Mouse (Mus musculus): ENCODE measurements at regions not wholly inside any gene's neighbourhood (a gene's known extent, or its start where the extent isn't known, plus 50 kb on each side); places are given as distances from the start of the nearest gene placed in this dataset.
A peak's percentile ranks its signal among the peaks of the same experiment; 100 is the strongest.

GRCm38 (mm10) chr1:151263372-151263771 lies 53.4 kb downstream of the Gm47996 start:
- no peak for TF ChIP-seq POLR2A (IDR thresholded peaks at IDR 0.05; ENCODE audit: borderline replicate concordance, extremely low read depth, insufficient read depth, insufficient read length, poor library complexity, severe bottlenecking)
- TF ChIP-seq CTCF (IDR thresholded peaks at IDR 0.05; ENCODE audit: borderline replicate concordance, extremely low read depth, insufficient read depth, insufficient read length), result no peak
- DNase-seq (ENCODE audit: low read depth), result no peak

DNA sequence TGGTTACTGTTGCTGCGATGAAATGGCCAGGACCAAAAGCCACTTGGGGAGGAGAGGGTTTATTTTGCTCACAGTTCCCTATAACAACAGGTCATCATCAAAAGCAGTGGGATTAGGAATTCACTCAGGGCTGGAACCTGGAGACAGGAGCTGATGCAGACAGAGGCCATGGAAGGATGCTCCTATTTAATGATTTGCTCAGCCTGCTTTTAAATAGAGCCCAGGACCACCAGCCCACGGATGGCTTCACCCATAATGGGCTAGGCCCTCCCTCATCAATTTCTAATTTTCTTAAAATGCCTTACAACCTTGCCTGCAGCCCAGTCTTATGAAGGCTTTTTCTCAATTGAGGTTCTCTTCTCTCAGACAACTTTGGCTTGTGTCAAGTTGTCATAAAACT lies 53.9 kb downstream of the Gm47996 start:
- no peak for TF ChIP-seq POLR2A (IDR thresholded peaks at IDR 0.05; ENCODE audit: borderline replicate concordance, extremely low read depth, insufficient read depth, insufficient read length, poor library complexity, severe bottlenecking)
- no peak for TF ChIP-seq CTCF (IDR thresholded peaks at IDR 0.05; ENCODE audit: borderline replicate concordance, extremely low read depth, insufficient read depth, insufficient read length)
- DNase-seq (ENCODE audit: low read depth), result no peak

- no peak for DNase-seq (ENCODE audit: low read depth)
Observed at GRCm38 (mm10) chr1:151264789-151265188, 54.9 kb downstream of the Gm47996 start.

DNA sequence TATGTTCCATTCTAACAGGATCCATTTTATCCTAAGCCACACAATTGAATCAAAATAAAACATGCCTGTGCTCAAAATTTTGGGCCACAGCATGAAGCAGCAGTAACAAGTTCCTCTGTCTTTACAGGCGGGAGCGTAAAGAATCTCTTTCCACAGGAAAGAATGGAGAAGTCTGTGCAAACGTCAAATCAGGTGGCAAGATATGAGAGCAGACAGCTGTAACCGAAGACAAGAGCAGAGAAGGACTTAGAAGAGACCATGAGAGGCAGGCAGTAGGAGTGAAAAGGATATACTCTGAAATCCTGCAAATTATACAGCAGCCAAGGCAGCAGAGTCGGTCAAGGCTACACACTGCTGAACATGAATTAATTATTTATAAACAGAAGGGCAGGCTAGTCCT lies 55.7 kb downstream of the Gm47996 start:
- DNase-seq (ENCODE audit: low read depth), result no peak
- no peak for TF ChIP-seq POLR2A (IDR thresholded peaks at IDR 0.05; ENCODE audit: borderline replicate concordance, extremely low read depth, insufficient read depth, insufficient read length, poor library complexity, severe bottlenecking)
- TF ChIP-seq CTCF (IDR thresholded peaks at IDR 0.05; ENCODE audit: borderline replicate concordance, extremely low read depth, insufficient read depth, insufficient read length), result no peak

More at GRCm38 (mm10) chr1:151264789-151265188, 54.9 kb downstream of the Gm47996 start:
- no peak for TF ChIP-seq POLR2A (IDR thresholded peaks at IDR 0.05; ENCODE audit: borderline replicate concordance, extremely low read depth, insufficient read depth, insufficient read length, poor library complexity, severe bottlenecking)
- no peak for TF ChIP-seq CTCF (IDR thresholded peaks at IDR 0.05; ENCODE audit: borderline replicate concordance, extremely low read depth, insufficient read depth, insufficient read length)

- TF ChIP-seq CTCF (IDR thresholded peaks at IDR 0.05; ENCODE audit: borderline replicate concordance, extremely low read depth, insufficient read depth, insufficient read length), result no peak
- TF ChIP-seq POLR2A (IDR thresholded peaks at IDR 0.05; ENCODE audit: borderline replicate concordance, extremely low read depth, insufficient read depth, insufficient read length, poor library complexity, severe bottlenecking), result no peak
- no peak for DNase-seq (ENCODE audit: low read depth)
Observed at GRCm38 (mm10) chr1:151266703-151267102, 56.8 kb downstream of the Gm47996 start.

GRCm38 (mm10) chr1:151270691-151271090 lies 60.8 kb downstream of the Gm47996 start:
- DNase-seq (ENCODE audit: low read depth), result no peak

GRCm38 (mm10) chr1:151274306-151274705 lies 64.4 kb downstream of the Gm47996 start:
- no peak for TF ChIP-seq CTCF (IDR thresholded peaks at IDR 0.05; ENCODE audit: borderline replicate concordance, extremely low read depth, insufficient read depth, insufficient read length)
- no peak for TF ChIP-seq POLR2A (IDR thresholded peaks at IDR 0.05; ENCODE audit: borderline replicate concordance, extremely low read depth, insufficient read depth, insufficient read length, poor library complexity, severe bottlenecking)

More at GRCm38 (mm10) chr1:151270691-151271090, 60.8 kb downstream of the Gm47996 start:
- TF ChIP-seq POLR2A (IDR thresholded peaks at IDR 0.05; ENCODE audit: borderline replicate concordance, extremely low read depth, insufficient read depth, insufficient read length, poor library complexity, severe bottlenecking), result no peak
- TF ChIP-seq CTCF (IDR thresholded peaks at IDR 0.05; ENCODE audit: borderline replicate concordance, extremely low read depth, insufficient read depth, insufficient read length), result no peak

DNA sequence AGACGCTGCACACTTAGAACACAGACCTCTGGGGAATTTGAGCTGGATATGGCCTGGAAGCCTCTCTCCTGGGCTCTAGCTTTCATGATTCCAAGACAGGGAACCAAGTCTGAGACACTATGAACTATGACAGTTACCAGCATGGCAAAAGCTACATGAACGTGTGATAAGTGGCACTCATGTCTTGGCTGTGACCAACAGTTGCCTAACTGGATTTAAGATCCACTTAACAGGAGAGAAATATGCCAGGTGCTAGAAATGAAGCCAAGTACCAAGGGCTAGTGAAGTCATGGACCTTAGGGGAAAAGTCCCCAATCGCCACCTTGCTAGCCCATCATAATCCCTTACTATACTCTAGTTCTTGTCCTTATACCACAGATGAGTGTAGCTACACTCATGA lies 65.7 kb downstream of the Gm47996 start:
- TF ChIP-seq CTCF (IDR thresholded peaks at IDR 0.05; ENCODE audit: borderline replicate concordance, extremely low read depth, insufficient read depth, insufficient read length), result no peak
- no peak for TF ChIP-seq POLR2A (IDR thresholded peaks at IDR 0.05; ENCODE audit: borderline replicate concordance, extremely low read depth, insufficient read depth, insufficient read length, poor library complexity, severe bottlenecking)
- DNase-seq (ENCODE audit: low read depth), result no peak

More at GRCm38 (mm10) chr1:151274306-151274705, 64.4 kb downstream of the Gm47996 start:
- DNase-seq (ENCODE audit: low read depth), result no peak

- no peak for DNase-seq (ENCODE audit: low read depth)
- TF ChIP-seq CTCF (IDR thresholded peaks at IDR 0.05; ENCODE audit: borderline replicate concordance, extremely low read depth, insufficient read depth, insufficient read length) (no peak), POLR2A (IDR thresholded peaks at IDR 0.05; ENCODE audit: borderline replicate concordance, extremely low read depth, insufficient read depth, insufficient read length, poor library complexity, severe bottlenecking) (no peak)
Observed at GRCm38 (mm10) chr1:151279955-151280354, 64.3 kb upstream of the Ivns1abp start.

- no peak for DNase-seq (ENCODE audit: low read depth)
- TF ChIP-seq CTCF (IDR thresholded peaks at IDR 0.05; ENCODE audit: borderline replicate concordance, extremely low read depth, insufficient read depth, insufficient read length) (no peak), POLR2A (IDR thresholded peaks at IDR 0.05; ENCODE audit: borderline replicate concordance, extremely low read depth, insufficient read depth, insufficient read length, poor library complexity, severe bottlenecking) (no peak)
Observed at GRCm38 (mm10) chr1:151285045-151285444, 59.2 kb upstream of the Ivns1abp start.

- DNase-seq (ENCODE audit: low read depth), result peak; percentile 15
- TF ChIP-seq POLR2A (IDR thresholded peaks at IDR 0.05; ENCODE audit: borderline replicate concordance, extremely low read depth, insufficient read depth, insufficient read length, poor library complexity, severe bottlenecking) (no peak), CTCF (IDR thresholded peaks at IDR 0.05; ENCODE audit: borderline replicate concordance, extremely low read depth, insufficient read depth, insufficient read length) (no peak)
Observed at GRCm38 (mm10) chr1:151287451-151287850, 56.8 kb upstream of the Ivns1abp start.

DNA sequence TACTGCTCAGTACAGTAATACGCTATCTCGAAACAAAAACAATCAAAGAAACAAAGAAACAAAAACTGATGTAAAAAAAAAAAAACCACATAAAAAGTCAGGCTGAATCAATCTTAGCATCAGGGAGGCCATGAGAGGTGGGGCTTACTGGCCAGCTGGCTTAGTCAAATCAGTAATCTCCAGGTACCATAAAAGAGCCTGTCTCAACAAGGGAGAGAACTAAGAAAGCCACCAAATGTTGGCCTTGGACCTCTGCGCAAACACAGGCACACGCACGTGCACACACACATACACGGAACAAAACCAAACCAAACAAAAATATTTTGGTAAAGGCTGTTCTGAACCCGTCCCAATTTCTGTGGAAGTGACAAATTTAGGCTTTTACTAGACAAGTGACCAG lies 55.2 kb upstream of the Ivns1abp start:
- no peak for TF ChIP-seq CTCF (IDR thresholded peaks at IDR 0.05; ENCODE audit: borderline replicate concordance, extremely low read depth, insufficient read depth, insufficient read length)
- no peak for TF ChIP-seq POLR2A (IDR thresholded peaks at IDR 0.05; ENCODE audit: borderline replicate concordance, extremely low read depth, insufficient read depth, insufficient read length, poor library complexity, severe bottlenecking)
- DNase-seq (ENCODE audit: low read depth), result no peak
